Mouse (Mus musculus): ENCODE measurements at regions not wholly inside any gene's neighbourhood (a gene's known extent, or its start where the extent isn't known, plus 50 kb on each side); places are given as distances from the start of the nearest gene placed in this dataset.

- POLR2A ChIA-PET, result no interaction called here
- CTCF ChIA-PET, result no interaction called here
Observed at GRCm38 (mm10) chr1:125307223-125307622, 128.3 kb downstream of the Actr3 start.

GRCm38 (mm10) chr1:125298520-125299090 is 136.9 kb downstream of the Actr3 start:
- ChIA-PET POLR2A (interaction anchor here in 1 of 4 experiments (0.6 to 0.7 kb wide), 2 partner anchors 15 to 83 kb away, joined by 3 read pairs; no protein-coding TSS in a partner anchor), CTCF (no interaction called here)

- ChIA-PET CTCF (no interaction called here), POLR2A (interaction anchor here in 1 of 4 experiments (0.8 kb wide), 1 partner anchor 66 kb away, joined by 4 read pairs; no protein-coding TSS in a partner anchor)
Observed at GRCm38 (mm10) chr1:125295646-125296045, 139.9 kb downstream of the Actr3 start.

- ChIA-PET CTCF (no interaction called here), POLR2A (interaction anchor here in 1 of 4 experiments (0.6 kb wide), 1 partner anchor 802 kb away, joined by 3 read pairs; no protein-coding TSS in a partner anchor)
Observed at GRCm38 (mm10) chr1:125290320-125291021, 145.1 kb downstream of the Actr3 start.

GRCm38 (mm10) chr1:125286347-125286746 is 149.2 kb downstream of the Actr3 start:
- ChIA-PET POLR2A (interaction anchor here in 1 of 4 experiments (1.1 kb wide), 1 partner anchor 108 kb away, joined by 4 read pairs; no protein-coding TSS in a partner anchor), CTCF (no interaction called here)

- ChIA-PET POLR2A (no interaction called here), CTCF (no interaction called here)
Observed at GRCm38 (mm10) chr1:125284693-125285092, 150.8 kb downstream of the Actr3 start.

GRCm38 (mm10) chr1:125273752-125274151 is 161.8 kb downstream of the Actr3 start:
- ChIA-PET CTCF (no interaction called here), POLR2A (no interaction called here)

- CTCF ChIA-PET, result no interaction called here
- POLR2A ChIA-PET, result no interaction called here
Observed at GRCm38 (mm10) chr1:125263684-125264083, 171.8 kb downstream of the Actr3 start.

GRCm38 (mm10) chr1:125263068-125263467 is 172.5 kb downstream of the Actr3 start:
- ChIA-PET CTCF (no interaction called here), POLR2A (no interaction called here)

GRCm38 (mm10) chr1:125242345-125242744 is 193.2 kb downstream of the Actr3 start:
- ChIA-PET CTCF (no interaction called here), POLR2A (no interaction called here)

GRCm38 (mm10) chr1:125241717-125242116 is 193.8 kb downstream of the Actr3 start:
- ChIA-PET POLR2A (no interaction called here), CTCF (no interaction called here)

GRCm38 (mm10) chr1:125237595-125237988 is 197.9 kb downstream of the Actr3 start:
- CTCF ChIA-PET, result no interaction called here
- POLR2A ChIA-PET, result no interaction called here

GRCm38 (mm10) chr1:125236948-125237594 is 198.5 kb downstream of the Actr3 start:
- ChIA-PET CTCF (no interaction called here), POLR2A (no interaction called here)

GRCm38 (mm10) chr1:125234747-125235146 is 200.8 kb downstream of the Actr3 start:
- POLR2A ChIA-PET, result no interaction called here
- CTCF ChIA-PET, result interaction anchor here in 1 of 4 experiments (0.6 kb wide), 1 partner anchor 201 kb away, joined by 3 read pairs; the partner anchor contains the start of gene Actr3

- POLR2A ChIA-PET, result interaction anchor here in 1 of 4 experiments (0.7 kb wide), 1 partner anchor 378 kb away, joined by 4 read pairs; no protein-coding TSS in a partner anchor
- CTCF ChIA-PET, result interaction anchor here in 2 of 4 experiments (0.7 kb wide), 2 partner anchors 14 to 51 kb away, joined by 3 to 4 read pairs; no protein-coding TSS in a partner anchor
Observed at GRCm38 (mm10) chr1:125223370-125223769, 212.2 kb downstream of the Actr3 start.

GRCm38 (mm10) chr1:125216192-125216591 is 219.3 kb downstream of the Actr3 start:
- CTCF ChIA-PET, result no interaction called here
- POLR2A ChIA-PET, result interaction anchor here in 1 of 4 experiments (0.6 kb wide), 1 partner anchor 83 kb away, joined by 3 read pairs; no protein-coding TSS in a partner anchor

GRCm38 (mm10) chr1:125187091-125187490 is 248.4 kb downstream of the Actr3 start:
- ChIA-PET CTCF (no interaction called here), POLR2A (no interaction called here)

GRCm38 (mm10) chr1:125176124-125176937 is 259.2 kb downstream of the Actr3 start:
- CTCF ChIA-PET, result no interaction called here

GRCm38 (mm10) chr1:125174725-125175124 is 260.8 kb downstream of the Actr3 start:
- ChIA-PET CTCF (no interaction called here), POLR2A (no interaction called here)

More at GRCm38 (mm10) chr1:125176124-125176937, 259.2 kb downstream of the Actr3 start:
- POLR2A ChIA-PET, result no interaction called here

GRCm38 (mm10) chr1:125172474-125172873 is 263.1 kb downstream of the Actr3 start:
- ChIA-PET CTCF (interaction anchor here in 1 of 4 experiments (0.6 kb wide), 1 partner anchor 51 kb away, joined by 4 read pairs; no protein-coding TSS in a partner anchor), POLR2A (interaction anchor here in 1 of 4 experiments (0.6 kb wide), 1 partner anchor 42 kb away, joined by 3 read pairs; no protein-coding TSS in a partner anchor)

Measured in embryonic stem cell, embryonic (primary cell).